Mouse (Mus musculus) small intestine, adult 2 months (tissue): ENCODE results near the gene Lrrc8d. TPM values are rescaled to one million over a fixed set of nuclear protein-coding genes. Genes with fewer than 3 reads are reported as not detected.
"Not testable (repeated sequence)": the region's sequence is repeated elsewhere in the genome, so short reads cannot be mapped to it uniquely, and the experiment has no call there.

Experiments
- H3K27ac ChIP-seq: fragments of 200-500 bp; 2 replicates; pipeline ENCODE4 v1.5.1; 2012; ENCODE audit warnings: low read depth, low read length, control low read depth, inconsistent platforms; ENCODE audit not compliant: insufficient read depth
- H3K27me3 ChIP-seq: fragments of 200-500 bp; 2 replicates; pipeline ENCODE4 v1.6.1; 2012; ENCODE audit warnings: mild to moderate bottlenecking, moderate library complexity, low read length, inconsistent platforms; ENCODE audit not compliant: control insufficient read depth, insufficient read depth
- H3K36me3 ChIP-seq: fragments of 200-500 bp; 2 replicates; pipeline ENCODE4 v1.6.1; 2012; ENCODE audit warnings: mild to moderate bottlenecking, low read length, control low read depth, inconsistent platforms; ENCODE audit not compliant: control insufficient read depth, insufficient read depth
- H3K4me1 ChIP-seq: fragments of 200-500 bp; 2 replicates; pipeline ENCODE4 v1.6.1; 2012; ENCODE audit warnings: low read length, inconsistent platforms, mixed read lengths; ENCODE audit not compliant: control insufficient read depth, insufficient read depth, insufficient read length
- H3K4me3 ChIP-seq: fragments of 200-500 bp; 2 replicates; pipeline ENCODE4 v1.5.1; 2012; ENCODE audit warnings: low read depth, mild to moderate bottlenecking, control low read depth, inconsistent platforms, low read length, moderate library complexity
- CTCF ChIP-seq: fragments of 200-500 bp; IDR thresholded peaks from 2 replicates; pipeline ENCODE4 v1.5.1; 2012; ENCODE audit warnings: low read depth, mild to moderate bottlenecking, control low read depth, inconsistent platforms, low read length, moderate library complexity, mixed read lengths; ENCODE audit not compliant: insufficient replicate concordance, insufficient read length; ENCODE audit errors: extremely low read depth
- POLR2A ChIP-seq: fragments of 200-500 bp; IDR thresholded peaks from 2 replicates; pipeline ENCODE4 v1.6.1; 2012; ENCODE audit warnings: low read depth, mild to moderate bottlenecking, control low read depth, inconsistent platforms, low read length, moderate library complexity
- WGBS: fragments of 180-500 bp; shearing (Covaris S2); methylation state at CpG from one replicate; pipeline ENCODE4 v1.1.7; 2018; 5-methylcytosine and 5-hydroxymethylcytosine counted together
- polyA plus RNA-seq: library from polyadenylated mRNA; depleted of rRNA; stranded (reverse); fragments of >200 nt; gene quantifications from 2 replicates; pipeline ENCODE4 v1.2.3, GENCODE M21; 2012

Lrrc8d gene
- polyA plus RNA-seq, 1 experiment, result 16.6 TPM

- Histone ChIP-seq H3K4me3 (no peak overlapping the region), H3K27ac (no peak overlapping the region), H3K27me3 (no peaks in the 10 kb centered on the region), H3K36me3 (no peaks in the 10 kb centered on the region), H3K4me1 (peaks cover 11% of the 10 kb centered on the region)
- TF ChIP-seq CTCF (no peak), POLR2A (no peak)
- WGBS, result 57% methylated on average over 4 of the region's 4 CpGs
Observed at GRCm38 (mm10) chr5:105679261-105679660, 20.5 kb upstream of the Lrrc8d start.

GRCm38 (mm10) chr5:105679921-105680843 is 19.6 kb upstream of the Lrrc8d start:
- TF ChIP-seq POLR2A, result no peak
- no peak for TF ChIP-seq CTCF
- H3K27ac ChIP-seq, result no peak overlapping the region
- no peaks in the 10 kb centered on the region for H3K27me3 ChIP-seq
- 59% methylated on average over 9 of the region's 9 CpGs for WGBS
- H3K4me3 ChIP-seq, result no peak overlapping the region
- H3K4me1 ChIP-seq, result peaks cover 14% of the 10 kb centered on the region
- H3K36me3 ChIP-seq, result no peaks in the 10 kb centered on the region

DNA sequence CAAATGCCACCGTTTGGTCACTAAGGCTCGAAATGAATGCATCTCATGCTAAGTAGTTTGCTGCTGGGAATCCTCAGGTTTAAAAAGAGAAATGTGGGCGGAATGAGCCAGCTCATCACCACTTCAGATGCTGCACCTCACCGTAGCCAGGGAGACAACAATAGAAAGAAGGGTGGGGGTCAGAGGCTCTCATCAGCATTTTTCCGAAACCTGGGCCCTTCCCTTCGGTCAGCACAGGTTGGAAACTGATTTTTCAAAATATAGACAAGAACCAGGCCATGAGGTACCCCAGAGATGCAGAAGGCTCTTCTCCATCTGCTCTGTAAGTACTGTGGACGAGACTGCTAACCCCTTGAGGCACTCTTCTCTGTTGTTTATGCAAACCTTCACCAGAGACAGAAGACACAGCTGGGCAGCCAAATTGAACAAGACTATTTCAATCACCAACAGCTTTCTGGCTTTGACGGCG is 17.6 kb upstream of the Lrrc8d start:
- Histone ChIP-seq H3K27ac (no peak overlapping the region), H3K36me3 (no peaks in the 10 kb centered on the region), H3K27me3 (no peaks in the 10 kb centered on the region), H3K4me1 (peaks cover 21% of the 10 kb centered on the region), H3K4me3 (no peak overlapping the region)
- TF ChIP-seq CTCF, result no peak
- TF ChIP-seq POLR2A, result no peak
- 81% methylated on average over 9 of the region's 9 CpGs for WGBS

GRCm38 (mm10) chr5:105683912-105684350 is 15.8 kb upstream of the Lrrc8d start:
- WGBS, result 83% methylated on average over 4 of the region's 4 CpGs
- H3K36me3 ChIP-seq, result no peaks in the 10 kb centered on the region
- no peak overlapping the region for H3K27ac ChIP-seq
- peaks cover 25% of the 10 kb centered on the region for H3K4me1 ChIP-seq
- no peak for TF ChIP-seq POLR2A
- no peak overlapping the region for H3K4me3 ChIP-seq
- H3K27me3 ChIP-seq, result no peaks in the 10 kb centered on the region

- no peak for TF ChIP-seq POLR2A
- peak; percentile 84; the same call in 1 of the 2 replicates for TF ChIP-seq CTCF
- no peaks in the 10 kb centered on the region for H3K36me3 ChIP-seq
- no peaks in the 10 kb centered on the region for H3K27me3 ChIP-seq
- peaks cover 19% of the 10 kb centered on the region for H3K4me1 ChIP-seq
- 17% methylated on average over 14 of the region's 14 CpGs for WGBS
- no peak overlapping the region for H3K4me3 ChIP-seq
- no peak overlapping the region for H3K27ac ChIP-seq
Observed at GRCm38 (mm10) chr5:105684861-105685600, 14.7 kb upstream of the Lrrc8d start.

DNA sequence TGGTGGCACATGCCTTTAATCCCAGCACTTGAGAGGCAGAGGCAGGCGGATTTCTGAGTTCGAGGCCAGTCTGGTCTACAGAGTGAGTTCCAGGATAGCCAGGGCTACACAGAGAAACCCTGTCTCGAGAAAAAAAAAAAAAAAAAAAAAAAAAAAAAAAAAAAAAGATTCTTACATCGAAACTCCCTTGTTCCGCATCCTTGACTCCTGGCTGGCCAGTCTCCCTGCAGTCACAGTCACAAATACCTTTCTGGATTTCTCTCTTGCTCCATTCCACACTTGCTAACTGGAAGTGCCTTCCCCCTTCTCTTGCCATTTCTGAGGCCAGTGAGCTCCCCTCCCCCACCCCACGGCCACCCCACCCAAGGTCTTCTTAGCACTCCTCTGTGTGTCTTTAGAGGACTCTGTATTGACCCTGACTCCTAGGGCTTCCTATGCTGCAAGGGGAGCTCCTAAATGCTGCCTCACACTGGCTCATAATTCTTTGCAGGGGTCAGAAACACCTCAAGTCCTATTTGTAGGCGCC is 13.9 kb upstream of the Lrrc8d start:
- 73% methylated on average over 7 of the region's 7 CpGs for WGBS
- peaks cover 20% of the 10 kb centered on the region for H3K4me1 ChIP-seq
- not testable (repeated sequence) for H3K27me3 ChIP-seq, H3K27ac ChIP-seq, H3K4me3 ChIP-seq, H3K36me3 ChIP-seq
